Mouse (Mus musculus) erythroid progenitor cell, adult 5-6 weeks (primary cell): ENCODE data around the gene Vmn2r8. TPM values are rescaled to one million over a fixed set of nuclear protein-coding genes. Genes with fewer than 3 reads are reported as not detected.
A peak's percentile ranks its signal among the peaks of the same experiment; 100 is the strongest.
"Not testable (repeated sequence)": the region's sequence is repeated elsewhere in the genome, so short reads cannot be mapped to it uniquely, and the experiment has no call there.

Experiments used
- ATAC-seq: replicated peaks from 2 replicates; pipeline ENCODE4 v1.8.0; 2016; ENCODE audit warnings: moderate number of reproducible peaks, mild to moderate bottlenecking, moderate TSS enrichment, inconsistent platforms; ENCODE audit not compliant: poor library complexity, low FRiP score, severe bottlenecking
- total RNA-seq, 2 experiments: library from RNA; stranded (forward) in 1 of 2; stranded (reverse) in 1 of 2; fragments of 150-400 nt in 1 of 2; fragments of 186-747, 209-891 nt in 1 of 2; gene quantifications; 2 replicates each; pipeline versions ENCODE4 v1.2.3 to v1.2.4; 2015 to 2017; ENCODE audit warnings: low replicate concordance in 2 of 2

The Vmn2r8 gene
- total RNA-seq (2015; ENCODE audit: low replicate concordance) (not detected in 2 replicates), total RNA-seq (2017; ENCODE audit: low replicate concordance) (not detected in 2 replicates)

DNA sequence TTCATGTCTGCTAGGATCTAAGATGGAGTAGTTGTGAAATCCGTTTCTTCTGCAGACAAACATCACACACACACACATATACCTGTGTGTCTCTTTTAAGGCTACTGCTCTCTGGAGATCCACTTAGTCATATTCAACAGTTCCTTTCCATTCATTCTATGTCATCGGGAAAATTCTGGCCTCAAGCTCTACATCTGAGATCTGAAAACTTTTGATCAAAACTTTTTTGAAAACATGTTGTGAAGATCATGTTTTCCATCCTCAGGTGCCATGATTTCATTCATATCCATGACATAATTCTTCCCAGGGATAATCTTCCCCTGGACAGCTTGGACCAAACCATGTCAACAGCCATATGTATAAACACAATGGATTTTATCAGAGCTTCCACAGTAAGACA lies at the start of gene Vmn2r8:
Gene Vmn2r8 (minus strand): TSS at position 101 of the 400 bp plus-strand sequence.
- not testable (repeated sequence) for ATAC-seq

DNA sequence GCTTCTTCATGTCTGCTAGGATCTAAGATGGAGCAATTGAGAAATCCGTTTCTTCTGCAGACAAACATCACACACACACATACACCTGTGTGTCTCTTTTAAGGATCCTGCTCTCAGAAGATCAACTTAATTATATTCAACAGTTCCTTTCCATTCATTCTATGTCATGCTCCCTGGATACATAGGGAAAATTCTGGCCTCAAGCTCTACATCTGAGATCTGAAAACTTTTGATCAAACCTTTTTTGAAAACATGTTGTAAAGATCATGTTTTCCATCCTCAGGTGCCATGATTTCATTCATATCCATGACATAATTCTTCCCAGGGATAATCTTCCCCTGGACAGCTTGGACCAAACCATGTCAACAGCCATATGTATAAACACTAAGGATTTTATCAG lies 43.9 kb upstream of the Vmn2r8 start, which contains the start of gene Vmn2r9:
Gene Vmn2r9 (minus strand): TSS at position 101 of the 400 bp plus-strand sequence.
- ATAC-seq, result not testable (repeated sequence)

DNA sequence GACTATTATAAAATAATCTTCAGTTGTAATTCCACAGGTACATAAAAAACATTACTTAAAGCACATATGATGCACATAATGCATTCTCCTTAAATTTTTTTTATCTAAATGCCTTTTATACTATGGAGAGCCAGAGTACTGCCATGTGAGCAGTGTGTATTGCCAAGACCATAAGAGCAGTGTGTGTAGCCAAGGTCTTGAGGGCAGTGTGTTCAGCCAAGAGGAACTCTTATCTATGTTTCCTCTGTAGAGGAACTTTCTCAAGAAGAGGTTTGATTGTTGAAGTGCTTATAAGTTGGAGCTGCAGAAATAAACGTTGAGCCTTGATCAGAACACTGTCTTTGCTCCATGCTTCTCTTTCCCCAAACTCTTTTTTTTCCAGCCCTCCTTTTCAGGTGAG lies 40.8 kb upstream of the Vmn2r8 start:
- ATAC-seq, result no peak

DNA sequence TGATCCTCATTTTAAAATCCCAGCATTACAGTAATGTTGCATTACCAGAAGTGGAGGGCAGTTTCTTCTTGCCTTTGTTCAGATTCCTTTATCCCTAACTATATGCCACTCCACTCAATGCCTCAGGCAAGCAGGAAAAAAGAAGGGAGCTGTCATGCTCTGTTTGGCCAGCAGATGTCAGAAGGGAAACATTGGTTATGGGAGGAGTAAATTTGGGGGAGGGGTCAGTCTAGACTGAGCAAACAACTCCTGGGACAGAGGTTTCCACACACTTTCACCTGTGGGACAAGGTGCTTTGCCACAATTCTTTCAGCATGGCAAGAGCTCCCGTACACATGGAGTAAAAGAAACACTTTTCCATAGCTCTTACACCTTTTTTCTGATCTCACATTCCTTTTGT lies 27.5 kb upstream of the Vmn2r8 start:
- ATAC-seq, result no peak

DNA sequence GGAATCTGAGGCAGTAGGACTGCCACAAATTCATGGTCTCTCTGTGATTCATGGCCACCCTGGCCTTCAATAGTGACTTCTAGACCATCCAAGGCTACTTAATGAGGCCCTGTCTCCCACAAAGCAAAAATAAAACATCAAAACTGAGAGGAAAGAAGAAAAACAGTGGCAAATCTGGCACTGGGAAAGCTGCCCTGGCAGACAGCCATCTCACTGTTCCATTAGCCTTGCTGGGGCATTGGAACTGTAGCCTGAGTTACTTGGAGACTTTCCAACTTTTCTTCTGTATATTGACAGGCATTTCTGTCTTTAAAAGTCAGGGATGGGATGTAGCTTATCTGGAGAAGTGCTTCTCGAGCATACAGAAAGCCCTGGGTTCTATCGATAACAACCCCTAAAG lies 14.6 kb upstream of the Vmn2r8 start:
- ATAC-seq, result no peak

DNA sequence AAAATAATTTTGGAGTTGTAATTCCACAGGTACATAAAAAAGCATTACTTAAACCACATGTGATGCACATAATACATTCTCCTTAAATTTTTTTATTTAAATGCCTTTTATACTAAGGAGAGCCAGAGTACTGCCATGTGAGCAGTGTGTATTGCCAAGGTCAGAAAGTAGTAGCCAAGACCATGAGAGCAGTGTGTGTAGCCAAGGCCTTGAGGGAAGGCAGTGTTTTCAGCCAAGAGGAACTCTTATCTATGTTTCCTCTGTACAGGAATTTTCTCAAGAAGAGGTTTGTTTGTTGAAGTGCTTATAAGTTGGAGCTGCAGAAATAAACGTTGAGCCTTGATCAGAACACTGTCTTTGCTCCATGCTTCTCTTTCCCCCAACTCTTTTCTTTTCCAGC lies 5.0 kb downstream of the Vmn2r8 start:
- ATAC-seq, result no peak

DNA sequence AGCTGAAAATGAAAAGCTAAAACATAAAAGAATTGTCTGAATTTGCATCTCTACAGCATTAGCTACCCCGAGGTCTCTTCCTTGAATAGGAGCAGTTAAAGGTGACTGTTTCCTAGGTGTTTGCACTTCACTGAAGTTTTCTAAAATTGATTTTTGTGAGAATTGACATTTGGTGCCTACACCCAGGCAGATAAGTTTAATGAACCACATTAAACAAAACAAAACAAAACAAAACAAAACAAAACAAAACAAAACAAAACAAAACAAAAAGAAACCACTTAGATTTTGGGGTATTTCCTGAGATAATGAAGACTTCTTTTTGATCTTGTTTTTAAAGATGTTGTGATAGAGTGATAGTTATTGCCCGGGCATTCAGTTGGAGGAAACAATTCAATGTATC lies 13.4 kb downstream of the Vmn2r8 start, which contains the start of gene Tmed11:
Gene Tmed11 (minus strand): TSS at position 101 of the 400 bp plus-strand sequence.
- ATAC-seq, result not testable (repeated sequence)

DNA sequence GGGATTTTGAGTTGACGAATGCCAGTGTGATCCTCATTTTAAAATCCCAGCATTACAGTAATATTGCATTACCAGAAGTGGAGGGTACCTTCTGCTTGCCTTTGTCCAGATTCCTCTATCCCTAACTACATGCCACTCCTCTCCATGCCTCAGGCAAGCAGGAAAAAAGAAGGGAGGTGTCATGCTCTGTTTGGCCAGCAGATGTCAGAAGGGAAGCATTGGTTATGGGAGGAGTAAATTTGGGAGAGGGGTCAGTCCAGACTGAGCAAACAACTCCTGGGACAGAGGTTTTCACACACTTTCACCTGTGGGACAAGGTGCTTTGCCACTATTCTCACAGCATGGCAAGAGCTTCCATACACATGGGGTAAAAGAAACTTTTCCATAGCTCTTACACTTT lies 18.3 kb downstream of the Vmn2r8 start:
- ATAC-seq, result not testable (repeated sequence)

DNA sequence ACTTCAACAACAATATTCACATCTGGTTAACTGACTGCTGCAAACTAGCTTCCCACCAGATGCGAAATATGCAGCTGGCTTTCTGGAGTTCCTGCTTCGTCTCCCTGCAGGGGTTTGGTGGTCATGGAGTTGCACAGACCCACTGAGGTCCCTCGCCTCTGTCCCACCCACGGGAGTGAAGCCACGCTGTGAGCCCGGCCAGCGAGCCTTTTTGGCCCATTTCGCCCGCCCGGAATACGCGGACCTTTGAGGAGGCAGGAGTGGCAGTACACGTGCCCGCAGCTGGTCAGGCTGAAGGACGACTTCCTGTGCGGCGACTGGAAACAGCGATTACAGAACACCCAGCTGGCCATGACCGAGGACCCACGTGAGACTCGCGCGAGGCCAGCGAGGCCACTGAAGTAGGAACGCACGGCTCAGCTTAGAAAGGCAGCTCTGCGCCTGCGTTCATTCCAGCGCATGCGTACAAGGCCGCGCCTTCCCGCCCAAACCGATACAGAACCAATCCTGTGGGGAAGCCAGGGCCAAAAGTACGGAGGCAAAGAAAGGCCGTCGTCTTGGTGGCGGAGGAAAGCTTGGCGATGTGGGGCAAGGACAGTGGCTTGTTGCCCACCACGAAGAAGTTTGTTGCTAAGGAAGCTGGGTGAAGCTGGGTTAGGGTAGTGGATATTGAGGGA lies 33.9 kb downstream of the Vmn2r8 start, which contains the start of gene Rnf212:
Gene Rnf212 (minus strand): TSS at position 353 of the 677 bp plus-strand sequence.
- ATAC-seq, result no peak

DNA sequence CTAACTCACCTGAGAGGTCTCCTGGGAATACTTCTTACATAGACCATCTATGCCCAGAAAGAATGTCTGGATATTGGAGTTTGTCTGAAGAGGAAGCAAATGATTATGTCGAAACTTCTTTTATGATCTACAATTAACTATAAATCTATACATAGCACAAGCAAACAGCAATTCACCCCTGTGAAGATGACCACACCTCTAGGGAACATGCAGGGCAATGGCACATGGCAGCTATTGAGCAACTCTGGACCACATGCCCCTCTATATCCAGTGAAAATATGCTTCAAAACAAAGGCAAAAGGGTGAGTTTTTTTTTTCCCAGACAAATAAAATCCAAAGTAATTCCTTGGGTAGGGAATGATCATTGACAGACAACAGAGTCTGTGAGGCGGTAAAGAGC lies 48.6 kb downstream of the Vmn2r8 start:
- ATAC-seq, result no peak

DNA sequence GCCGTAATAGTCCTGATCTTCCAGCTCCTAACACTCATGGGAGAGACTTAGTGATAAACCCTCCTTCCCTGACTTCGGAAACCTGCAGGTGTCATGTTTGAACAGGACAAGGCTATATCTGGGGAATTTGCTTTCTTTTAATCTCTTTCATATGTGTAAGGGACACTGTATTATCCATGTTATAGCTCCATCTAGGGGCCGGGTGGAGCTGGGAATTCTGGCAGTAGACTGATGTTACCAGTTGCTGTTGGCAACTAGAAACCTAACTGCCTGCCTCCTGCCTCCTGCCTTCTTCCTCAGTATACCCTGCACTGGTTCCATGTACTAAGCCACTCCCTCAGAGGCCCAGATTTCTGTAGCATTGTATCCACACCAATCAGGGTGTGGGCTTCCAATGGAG lies 50.3 kb downstream of the Vmn2r8 start:
- ATAC-seq, result peak; percentile 69

DNA sequence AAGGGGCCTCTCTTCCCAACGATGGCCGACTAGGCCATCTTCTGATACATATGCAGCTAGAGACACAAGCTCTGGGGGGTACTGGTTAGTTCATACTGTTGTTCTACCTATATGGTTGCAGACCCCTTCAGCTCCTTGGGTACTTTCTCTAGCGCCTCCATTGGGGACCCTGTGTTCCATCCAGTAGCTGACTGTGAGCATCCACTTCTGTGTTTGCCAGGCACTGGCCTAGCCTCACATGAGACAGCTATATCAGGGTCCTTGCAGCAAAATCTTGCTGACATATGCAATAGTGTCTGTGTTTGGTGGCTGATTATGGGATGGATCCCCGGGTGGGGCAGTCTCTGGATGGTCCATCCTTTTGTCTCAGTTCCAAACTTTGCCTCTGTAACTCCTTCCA lies 57.4 kb downstream of the Vmn2r8 start:
- ATAC-seq, result not testable (repeated sequence)

DNA sequence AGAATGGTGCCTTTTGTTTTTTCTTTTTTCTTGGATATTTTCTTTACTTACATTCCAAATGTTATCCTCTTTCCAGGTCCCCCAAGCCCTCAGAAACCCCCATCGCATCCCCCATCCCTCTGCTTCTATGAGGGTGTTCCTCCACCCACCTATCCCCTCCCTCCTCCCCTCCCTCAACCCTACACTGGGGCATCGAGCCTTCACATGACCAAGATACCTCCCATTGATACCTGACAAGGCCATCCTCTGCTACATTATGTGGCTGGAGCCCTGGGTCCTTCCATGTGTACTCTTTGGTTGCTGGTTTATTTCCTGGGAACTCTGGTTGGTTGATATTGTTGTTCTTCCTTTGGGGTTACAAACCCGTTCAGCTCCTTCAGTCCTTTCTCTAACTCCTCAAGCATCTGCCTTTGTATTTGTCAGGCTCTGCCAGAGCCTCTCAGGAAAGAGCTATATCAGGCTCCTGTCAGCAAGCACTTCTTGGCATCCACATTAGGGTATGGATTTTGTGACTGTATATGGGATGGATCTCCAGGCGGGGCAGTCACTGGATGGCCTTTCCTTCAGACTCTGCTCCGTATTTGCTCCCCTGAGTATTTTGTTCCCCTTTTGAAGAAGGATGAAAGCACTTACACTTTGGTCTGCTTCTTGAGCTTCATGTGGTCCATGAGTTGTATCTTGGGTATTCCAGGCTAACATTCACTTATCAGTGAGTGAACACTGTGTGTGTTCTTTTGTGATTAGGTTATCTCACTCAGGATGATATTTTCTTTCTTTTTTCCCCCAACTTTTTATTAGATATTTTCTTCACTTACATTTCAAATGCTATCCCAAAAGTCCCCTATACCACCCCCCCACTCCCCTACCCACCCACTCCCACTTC lies 58.1 kb downstream of the Vmn2r8 start:
- ATAC-seq, result peak; percentile 82

DNA sequence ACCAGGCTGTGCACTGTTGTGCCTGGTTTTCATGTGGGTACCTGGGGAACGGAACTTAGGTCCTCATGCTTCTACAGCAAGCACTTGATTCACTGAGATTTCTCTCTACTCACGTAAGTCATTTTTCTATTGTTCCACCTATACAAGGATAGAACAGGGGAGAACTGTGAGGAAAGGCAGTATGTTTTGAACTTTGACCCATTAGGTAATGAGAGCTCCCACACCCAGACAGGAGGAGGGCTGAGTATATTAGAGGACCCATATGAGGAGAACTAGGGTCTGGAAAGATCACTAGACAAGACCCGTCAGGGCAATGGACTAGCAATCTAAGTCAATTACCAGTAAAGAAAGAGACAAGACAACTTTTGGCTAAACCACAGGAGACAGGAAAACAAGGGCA lies 64.0 kb downstream of the Vmn2r8 start:
- no peak for ATAC-seq

DNA sequence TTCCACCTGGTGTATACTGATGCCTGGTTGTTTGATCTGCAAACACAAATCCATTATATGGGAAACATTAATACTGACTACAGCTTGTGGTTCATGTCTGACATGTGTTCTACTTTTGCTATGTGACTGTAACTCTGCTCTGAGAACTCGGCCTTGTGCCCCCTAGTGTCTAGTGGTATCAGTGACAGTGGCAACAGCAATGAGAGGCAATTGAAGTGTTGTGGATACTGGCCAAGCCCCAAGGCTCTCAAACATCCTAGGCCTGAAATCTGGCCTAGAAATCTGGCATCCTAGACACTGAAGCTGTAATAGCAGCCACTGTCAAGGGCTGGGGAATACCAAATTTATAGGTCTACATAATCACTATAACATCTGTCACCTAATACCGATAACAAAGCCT lies 64.8 kb downstream of the Vmn2r8 start:
- 0 out of 2 replicates have a peak, but pooled peaks have one; percentile 53 for ATAC-seq

DNA sequence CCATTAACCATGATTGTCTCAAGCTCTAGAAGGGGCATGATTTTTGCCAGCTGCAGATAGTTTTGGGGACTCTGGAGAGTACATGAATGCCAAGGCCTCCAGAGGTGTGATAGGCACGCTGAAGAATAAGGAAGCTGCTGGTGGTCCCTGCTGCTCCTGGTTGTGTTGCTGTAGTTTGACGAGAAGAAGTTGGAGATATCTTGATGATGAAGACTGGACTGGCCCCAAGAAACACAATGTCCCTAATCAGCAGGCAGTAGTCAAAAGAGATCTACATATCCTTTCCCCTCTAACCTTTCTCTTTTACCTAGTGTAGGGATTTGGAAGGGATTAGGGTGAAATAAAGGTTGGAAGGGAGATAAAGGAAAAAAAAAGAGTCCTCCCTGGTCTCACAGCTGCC lies 66.1 kb downstream of the Vmn2r8 start:
- no peak for ATAC-seq

DNA sequence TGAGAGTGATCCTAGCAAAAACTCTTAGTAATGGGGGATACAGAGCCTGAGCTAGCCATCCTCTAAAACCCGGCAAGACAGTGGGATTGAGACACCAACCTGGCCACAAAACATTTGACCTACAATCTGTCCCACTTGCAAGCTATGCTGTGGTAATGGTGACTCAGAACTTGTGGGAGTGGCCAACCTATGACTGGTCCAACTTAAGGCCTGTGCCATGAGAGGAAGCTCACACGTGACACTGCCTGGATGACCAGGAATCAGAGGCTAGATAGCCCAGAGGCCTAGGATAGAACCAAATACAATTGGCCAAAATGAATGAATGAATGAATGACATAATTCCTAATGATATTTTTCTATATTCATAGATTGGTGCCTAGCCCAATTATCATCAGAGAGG lies 66.8 kb downstream of the Vmn2r8 start:
- ATAC-seq, result no peak
